Mouse (Mus musculus) limb, embryonic 10.5 days (tissue): ENCODE results near the gene Olfr20. TPM values are rescaled to one million over a fixed set of nuclear protein-coding genes. Genes with fewer than 3 reads are reported as not detected.
"Not testable (repeated sequence)": the region's sequence is repeated elsewhere in the genome, so short reads cannot be mapped to it uniquely, and the experiment has no call there.

Experiments
- DNase-seq: peaks from one replicate; pipeline ENCODE4 v3.0.0-alpha.2; 2017; ENCODE audit warnings: low spot score
- H3K27ac ChIP-seq: fragments of 300-500 bp; sonication (generic); 2 replicates; pipeline ENCODE4 v1.5.1; 2016; ENCODE audit warnings: mild to moderate bottlenecking
- H3K27me3 ChIP-seq: fragments of 300-500 bp; sonication (generic); 2 replicates; pipeline ENCODE4 v1.6.1; 2016; ENCODE audit warnings: low read depth, mild to moderate bottlenecking; ENCODE audit not compliant: poor library complexity, severe bottlenecking
- H3K36me3 ChIP-seq: fragments of 300-500 bp; sonication (generic); 2 replicates; pipeline ENCODE4 v1.6.1; 2016; ENCODE audit warnings: mild to moderate bottlenecking, moderate library complexity
- H3K4me1 ChIP-seq: fragments of 300-500 bp; sonication (generic); 2 replicates; pipeline ENCODE4 v1.6.1; 2016
- H3K4me3 ChIP-seq: fragments of 300-500 bp; sonication (generic); 2 replicates; pipeline ENCODE4 v1.5.1; 2016; ENCODE audit warnings: mild to moderate bottlenecking, moderate library complexity
- H3K9me3 ChIP-seq: fragments of 300-500 bp; sonication (generic); replicated peaks from 2 replicates; pipeline ENCODE4 v1.6.1; 2016; ENCODE audit warnings: mild to moderate bottlenecking
- WGBS: fragments of 180-500 bp; shearing (Covaris S2); methylation state at CpG from one replicate; pipeline ENCODE4 v1.1.7; 2016; 5-methylcytosine and 5-hydroxymethylcytosine counted together
- polyA plus RNA-seq: library from polyadenylated mRNA; unstranded; fragments of >200 nt; fragmentation: Nextera tagmentation; extraction: Ambion mirVana; gene quantifications from 2 replicates; pipeline ENCODE4 v1.2.1, GENCODE M21; 2016

Olfr20 gene
- not detected in 2 replicates for polyA plus RNA-seq

DNA sequence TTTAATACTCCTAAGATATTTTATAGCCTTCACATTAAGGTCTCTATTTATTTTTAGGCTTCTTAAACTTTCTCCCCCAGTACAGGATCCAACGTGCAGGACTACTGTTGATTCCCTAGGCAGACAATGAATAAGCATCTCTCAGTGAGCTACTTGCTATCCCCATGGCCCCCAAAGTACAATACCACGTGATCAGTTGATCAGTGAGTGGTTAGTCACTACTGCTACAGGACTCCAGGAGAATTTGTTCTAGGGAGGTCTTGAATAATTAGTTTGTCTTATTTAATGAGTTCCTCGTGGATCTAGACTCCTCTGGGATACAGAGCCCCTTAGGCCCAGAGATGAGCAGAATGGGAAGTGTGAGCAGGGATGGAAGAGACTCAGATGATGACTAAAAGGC lies at the start of gene Olfr20:
TSS of gene Olfr20 (plus strand) at position 301 of the 400 bp plus-strand sequence.
- DNase-seq, result no peak
- no peaks in the 10 kb centered on the region for H3K4me1 ChIP-seq
- no peaks in the 10 kb centered on the region for H3K36me3 ChIP-seq
- no peak within 1 kb of the TSS for H3K27ac ChIP-seq
- no peaks in the 10 kb centered on the region for H3K27me3 ChIP-seq
- no peaks in the 10 kb centered on the region for H3K9me3 ChIP-seq
- no peak within 1 kb of the TSS for H3K4me3 ChIP-seq
- WGBS, result 57% methylated on average over 3 of the region's 3 CpGs

- WGBS, result 74% methylated on average over 2 of the region's 2 CpGs
- Histone ChIP-seq H3K4me1 (no peaks in the 10 kb centered on the region), H3K27ac (no peak overlapping the region), H3K4me3 (no peak overlapping the region), H3K9me3 (no peaks in the 10 kb centered on the region), H3K36me3 (no peaks in the 10 kb centered on the region), H3K27me3 (no peaks in the 10 kb centered on the region)
- no peak for DNase-seq
These were observed 47.5 kb upstream of the Olfr20 start for GRCm38 (mm10) chr11:73303123-73303522.

DNA sequence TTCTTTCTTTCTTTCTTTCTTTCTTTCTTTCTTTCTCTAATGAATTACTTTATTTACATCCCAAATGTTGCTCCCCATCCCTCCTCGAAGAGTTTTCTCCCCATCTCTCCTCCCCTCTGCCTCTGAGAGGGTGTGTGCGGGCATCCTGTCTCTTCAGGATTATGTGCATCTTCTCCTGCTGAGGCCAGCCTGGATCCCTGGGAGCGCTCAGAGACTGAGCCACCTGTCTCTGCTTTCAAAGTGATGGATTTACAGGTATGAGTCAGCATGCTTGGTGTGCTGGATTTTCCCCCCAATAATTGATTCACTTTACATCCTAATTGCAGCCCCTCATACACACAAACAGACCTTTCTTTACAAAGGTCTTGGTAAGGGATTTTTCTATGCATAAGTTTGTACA lies 34.6 kb upstream of the Olfr20 start:
- no peaks in the 10 kb centered on the region for H3K4me1 ChIP-seq
- no peaks in the 10 kb centered on the region for H3K27me3 ChIP-seq
- no peaks in the 10 kb centered on the region for H3K9me3 ChIP-seq
- H3K27ac ChIP-seq, result no peak overlapping the region
- H3K36me3 ChIP-seq, result no peaks in the 10 kb centered on the region
- 47% methylated on average over 3 of the region's 3 CpGs for WGBS
- no peak overlapping the region for H3K4me3 ChIP-seq
- no peak for DNase-seq

- H3K9me3 ChIP-seq, DNase-seq, H3K4me1 ChIP-seq, H3K36me3 ChIP-seq, H3K4me3 ChIP-seq, H3K27ac ChIP-seq, H3K27me3 ChIP-seq: not testable (repeated sequence)
- 84% methylated on average over 2 of the region's 2 CpGs for WGBS
These were observed 32.0 kb upstream of the Olfr20 start for GRCm38 (mm10) chr11:73318581-73318980.

GRCm38 (mm10) chr11:73321064-73321463 lies 29.5 kb upstream of the Olfr20 start:
- not testable (repeated sequence) for H3K36me3 ChIP-seq, H3K9me3 ChIP-seq, DNase-seq, H3K4me1 ChIP-seq, H3K27me3 ChIP-seq, H3K27ac ChIP-seq, H3K4me3 ChIP-seq
- 96% methylated on average over 13 of the region's 13 CpGs for WGBS

GRCm38 (mm10) chr11:73323906-73324830 lies 26.4 kb upstream of the Olfr20 start:
- Histone ChIP-seq H3K36me3 (no peaks in the 10 kb centered on the region), H3K27ac (no peak overlapping the region), H3K27me3 (no peaks in the 10 kb centered on the region), H3K9me3 (no peaks in the 10 kb centered on the region), H3K4me1 (no peaks in the 10 kb centered on the region), H3K4me3 (no peak overlapping the region)
- no peak for DNase-seq
- 76% methylated on average over 9 of the region's 9 CpGs for WGBS

GRCm38 (mm10) chr11:73326485-73326886 lies 24.1 kb upstream of the Olfr20 start:
- no peaks in the 10 kb centered on the region for H3K36me3 ChIP-seq
- H3K4me3 ChIP-seq, result no peak overlapping the region
- H3K27me3 ChIP-seq, result no peaks in the 10 kb centered on the region
- no peaks in the 10 kb centered on the region for H3K9me3 ChIP-seq
- no peak for DNase-seq
- no peak overlapping the region for H3K27ac ChIP-seq
- H3K4me1 ChIP-seq, result no peaks in the 10 kb centered on the region
- 60% methylated on average over 12 of the region's 12 CpGs for WGBS

DNA sequence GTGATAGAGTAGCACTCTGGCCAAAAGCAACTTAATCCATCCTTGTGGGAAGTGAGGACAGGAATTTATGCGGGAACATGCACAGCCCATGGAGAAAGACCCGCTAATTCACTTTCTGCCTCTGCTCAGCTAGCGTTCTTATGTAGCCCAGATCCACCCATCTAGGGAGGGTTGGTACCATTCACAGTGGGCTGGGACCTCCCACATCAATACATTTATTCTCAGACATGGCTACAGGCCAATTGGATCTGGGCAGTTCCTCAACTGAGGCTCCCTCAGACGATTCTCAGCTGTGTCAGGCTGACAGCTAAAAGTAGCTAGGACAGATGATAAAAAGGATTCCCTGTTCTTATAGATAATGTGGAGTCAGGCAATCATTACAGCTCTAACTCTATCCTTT lies 23.2 kb upstream of the Olfr20 start:
- no peaks in the 10 kb centered on the region for H3K9me3 ChIP-seq
- no peak for DNase-seq
- no peaks in the 10 kb centered on the region for H3K36me3 ChIP-seq
- H3K4me1 ChIP-seq, result no peaks in the 10 kb centered on the region
- no peaks in the 10 kb centered on the region for H3K27me3 ChIP-seq
- WGBS, result 82% methylated on average over 4 of the region's 4 CpGs
- no peak overlapping the region for H3K27ac ChIP-seq
- no peak overlapping the region for H3K4me3 ChIP-seq

GRCm38 (mm10) chr11:73329442-73329841 lies 21.1 kb upstream of the Olfr20 start, which contains the start of the genes Aspa, Gm49340 and Spata22:
TSS of gene Aspa (minus strand) at chr11:73329596.
TSS of gene Gm49340 (plus strand) at chr11:73329741.
TSS of gene Spata22 (plus strand) at chr11:73329741.
- H3K27me3 ChIP-seq, result no peaks in the 10 kb centered on the region
- 81% methylated on average over 27 of the region's 27 CpGs for WGBS
- H3K27ac ChIP-seq, result no peak within 1 kb of the TSS
- H3K4me3 ChIP-seq, result no peak within 1 kb of the TSS
- no peaks in the 10 kb centered on the region for H3K36me3 ChIP-seq
- H3K4me1 ChIP-seq, result no peaks in the 10 kb centered on the region
- no peaks in the 10 kb centered on the region for H3K9me3 ChIP-seq
- no peak for DNase-seq

GRCm38 (mm10) chr11:73333357-73333756 lies 17.2 kb upstream of the Olfr20 start:
- Histone ChIP-seq H3K36me3 (no peaks in the 10 kb centered on the region), H3K27ac (no peak overlapping the region), H3K4me1 (no peaks in the 10 kb centered on the region), H3K4me3 (no peak overlapping the region), H3K9me3 (no peaks in the 10 kb centered on the region), H3K27me3 (no peaks in the 10 kb centered on the region)
- no peak for DNase-seq
- 78% methylated on average over 2 of the region's 2 CpGs for WGBS

DNA sequence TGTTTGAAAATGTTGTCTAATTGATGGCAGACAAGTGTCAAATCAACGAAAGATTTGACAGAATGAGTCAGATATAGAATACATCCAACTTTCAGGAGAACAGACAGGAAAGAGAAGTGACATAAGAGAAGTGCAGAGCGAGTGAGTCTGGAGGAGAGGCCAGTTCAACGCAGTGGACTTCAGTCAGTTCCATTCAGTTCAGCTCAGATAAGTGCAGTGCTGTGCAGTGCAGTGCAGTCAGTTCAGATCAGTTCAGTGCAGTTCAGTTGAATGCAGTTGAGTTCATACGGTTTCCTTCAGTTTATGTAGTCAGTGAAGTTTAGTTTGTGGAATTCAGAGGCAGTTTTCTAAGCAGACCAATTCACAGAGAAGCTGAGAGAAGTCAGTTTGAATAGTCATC lies 13.7 kb upstream of the Olfr20 start:
- H3K27me3 ChIP-seq, result no peaks in the 10 kb centered on the region
- H3K27ac ChIP-seq, result no peak overlapping the region
- DNase-seq, result no peak
- no peaks in the 10 kb centered on the region for H3K36me3 ChIP-seq
- H3K9me3 ChIP-seq, result no peaks in the 10 kb centered on the region
- 74% methylated on average over 4 of the region's 4 CpGs for WGBS
- H3K4me3 ChIP-seq, result no peak overlapping the region
- no peaks in the 10 kb centered on the region for H3K4me1 ChIP-seq

DNA sequence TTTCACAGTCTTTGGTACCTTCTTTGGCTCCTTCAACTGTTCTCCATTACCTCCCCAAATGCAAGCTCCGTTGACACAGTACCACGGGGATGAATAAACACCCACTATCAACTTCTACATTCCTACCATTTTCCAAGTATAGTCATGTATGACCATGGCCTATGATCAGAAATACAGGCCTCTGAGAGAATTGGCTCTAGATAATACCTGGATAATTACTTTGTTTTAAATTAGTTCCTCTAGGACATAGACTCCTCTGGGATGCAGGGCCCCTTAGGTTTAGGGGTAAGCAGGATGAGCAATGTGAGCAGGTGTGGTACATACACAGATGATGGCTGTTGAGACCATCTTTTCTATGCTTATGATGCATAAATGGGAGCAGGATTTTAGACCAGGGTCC lies 20.4 kb downstream of the Olfr20 start, which contains the start of gene Olfr376:
TSS of gene Olfr376 (plus strand) at position 301 of the 400 bp plus-strand sequence.
- H3K27ac ChIP-seq, result no peak within 1 kb of the TSS
- no peaks in the 10 kb centered on the region for H3K9me3 ChIP-seq
- H3K27me3 ChIP-seq, result no peaks in the 10 kb centered on the region
- DNase-seq, result no peak
- 88% methylated on average over 2 of the region's 2 CpGs for WGBS
- H3K4me1 ChIP-seq, result no peaks in the 10 kb centered on the region
- no peak within 1 kb of the TSS for H3K4me3 ChIP-seq
- H3K36me3 ChIP-seq, result no peaks in the 10 kb centered on the region

DNA sequence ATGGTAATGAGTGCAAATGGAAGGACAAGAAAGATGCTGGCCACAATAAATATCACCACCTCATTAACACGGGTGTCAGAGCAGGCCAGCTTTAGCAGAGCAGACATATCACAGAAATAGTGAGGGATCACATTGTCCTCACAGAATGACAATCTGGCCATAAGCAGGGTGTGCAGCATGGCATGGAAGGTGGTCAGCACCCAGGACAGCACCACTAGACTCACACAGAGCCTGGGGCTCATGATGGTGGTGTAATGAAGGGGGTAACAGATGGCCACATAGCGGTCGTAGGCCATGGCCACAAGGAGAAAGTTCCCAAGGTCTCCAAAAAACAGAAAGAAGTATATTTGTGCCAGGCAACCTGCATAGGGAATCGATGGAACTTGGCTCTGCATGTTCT lies 44.8 kb downstream of the Olfr20 start:
- Histone ChIP-seq H3K36me3 (no peaks in the 10 kb centered on the region), H3K27ac (no peak overlapping the region), H3K4me3 (no peak overlapping the region), H3K9me3 (no peaks in the 10 kb centered on the region), H3K4me1 (no peaks in the 10 kb centered on the region), H3K27me3 (no peaks in the 10 kb centered on the region)
- no peak for DNase-seq
- WGBS, result 64% methylated on average over 4 of the region's 4 CpGs
